Mouse (Mus musculus): ENCODE measurements around the gene Kcnd1.

DNA sequence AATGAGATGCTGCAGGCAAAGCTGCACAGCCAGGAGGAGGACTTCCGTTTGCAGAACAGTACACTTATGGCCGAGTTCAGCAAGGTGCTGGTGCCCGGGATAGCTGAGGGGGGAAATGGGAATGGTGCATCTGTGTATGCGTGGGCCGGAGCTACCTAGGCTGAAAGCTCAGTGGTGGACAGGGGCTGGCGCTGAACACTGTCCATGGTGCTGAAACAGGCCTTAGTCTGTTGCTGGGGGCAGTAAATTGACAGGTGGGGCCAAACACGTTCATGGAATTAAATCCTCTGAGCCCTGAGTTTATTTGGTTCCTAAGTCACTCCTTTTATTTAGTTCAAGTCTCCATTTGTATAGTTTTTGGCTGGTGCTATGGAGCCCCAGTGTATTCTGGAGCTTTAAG, 27.1 kb upstream of the Kcnd1 start:
- TF ChIP-seq CTCF (IDR thresholded peaks at IDR 0.05; ENCODE audit: low read depth, low read length) (no peak), GATA1 (IDR thresholded peaks at IDR 0.05; ENCODE audit: borderline replicate concordance, low read length) (no peak), POLR2AphosphoS5 (IDR thresholded peaks at IDR 0.05; ENCODE audit: insufficient replicate concordance, low read depth, low read length) (no peak)

All from G1E (cell line).